Mouse (Mus musculus): ENCODE measurements around the gene Polg2.
A peak's percentile ranks its signal among the peaks of the same experiment; 100 is the strongest.
"Not testable (repeated sequence)": the region's sequence is repeated elsewhere in the genome, so short reads cannot be mapped to it uniquely, and the experiment has no call there.

Polg2 gene

GRCm38 (mm10) chr11:106779388-106780088, at the start of gene Polg2:
TSS of gene Polg2 (minus strand) at chr11:106779537.
- peak; percentile 94 for DNase-seq

- DNase-seq = no peak
Measured at GRCm38 (mm10) chr11:106828079-106828478, 48.7 kb upstream of the Polg2 start.

DNA sequence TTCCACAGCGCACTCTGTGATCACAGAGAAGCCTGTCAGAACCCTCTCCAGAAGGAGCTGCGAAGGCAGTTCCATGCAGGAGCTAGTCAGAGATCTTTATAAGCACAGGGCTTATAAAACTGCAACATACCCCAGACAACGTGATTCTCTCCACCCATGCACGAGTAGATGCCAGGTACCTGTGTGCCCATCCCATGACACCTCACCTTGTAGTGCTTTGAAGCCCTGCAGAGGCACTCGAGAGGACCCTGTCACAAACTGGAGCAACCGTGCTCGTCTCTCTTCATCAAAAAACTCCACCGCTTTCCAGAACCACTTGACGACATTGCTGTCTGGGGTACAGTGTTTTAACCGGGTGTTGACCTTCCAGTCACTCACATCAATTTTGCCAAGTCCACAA, 45.1 kb upstream of the Polg2 start:
- DNase-seq = no peak

DNA sequence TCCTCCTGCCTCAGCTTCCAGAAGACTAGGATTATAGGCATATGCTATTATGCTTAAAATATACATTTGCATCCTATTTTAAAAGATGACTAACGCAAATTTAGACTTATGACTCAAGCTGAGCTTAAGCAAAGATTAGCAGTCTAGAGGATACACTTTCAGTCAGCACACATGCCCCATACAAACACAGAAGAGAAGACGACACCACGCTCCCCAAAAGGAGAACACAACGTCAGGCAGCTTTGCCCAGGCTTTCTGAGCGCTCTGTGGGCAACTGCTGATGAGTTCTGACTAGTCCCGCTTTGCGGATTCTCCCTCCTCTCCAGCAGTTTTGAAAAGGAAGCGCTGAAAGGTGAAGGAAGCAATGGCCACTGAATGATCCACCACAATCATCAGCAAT, 44.4 kb upstream of the Polg2 start:
- DNase-seq = no peak

DNA sequence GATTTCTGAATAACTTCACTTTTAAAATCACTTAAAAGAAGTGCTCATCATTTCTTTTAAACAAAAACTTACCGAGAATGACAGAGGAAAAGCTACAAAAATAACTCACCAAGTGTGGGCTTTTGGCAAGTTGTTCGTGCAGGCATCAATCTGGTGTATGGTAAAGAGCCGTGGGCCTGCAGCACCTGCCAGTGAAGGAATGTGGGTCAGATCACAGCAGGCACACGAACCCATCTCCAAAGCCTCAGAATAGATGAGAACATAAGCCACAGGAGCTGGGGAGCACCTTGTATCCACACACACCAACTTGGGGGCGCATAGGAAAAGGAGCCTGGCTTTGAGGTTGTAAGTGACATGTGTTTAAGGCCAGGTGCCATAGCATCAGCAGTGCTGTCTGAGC, 43.6 kb upstream of the Polg2 start:
- DNase-seq = no peak

GRCm38 (mm10) chr11:106822491-106822890, 43.2 kb upstream of the Polg2 start:
- DNase-seq = no peak

DNA sequence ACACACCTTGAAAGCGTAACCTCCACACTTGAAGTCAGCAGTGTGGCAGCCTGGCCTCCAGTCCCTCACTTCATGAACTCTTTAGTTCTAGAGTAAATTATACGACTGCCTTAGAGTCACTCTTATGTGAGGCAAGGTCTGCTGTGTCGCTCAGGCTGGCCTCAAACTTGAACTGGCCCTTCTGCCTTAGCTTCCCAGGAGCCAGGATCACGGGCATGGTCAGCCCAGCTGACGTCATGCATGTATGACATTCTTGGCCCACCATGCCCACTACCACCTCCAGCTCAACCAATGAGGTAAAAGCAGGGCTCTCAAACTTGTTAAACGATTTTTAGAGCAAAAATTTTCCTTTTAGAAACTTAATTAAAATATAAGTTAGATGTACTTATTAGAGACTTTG, 42.1 kb upstream of the Polg2 start:
- no peak for DNase-seq

DNA sequence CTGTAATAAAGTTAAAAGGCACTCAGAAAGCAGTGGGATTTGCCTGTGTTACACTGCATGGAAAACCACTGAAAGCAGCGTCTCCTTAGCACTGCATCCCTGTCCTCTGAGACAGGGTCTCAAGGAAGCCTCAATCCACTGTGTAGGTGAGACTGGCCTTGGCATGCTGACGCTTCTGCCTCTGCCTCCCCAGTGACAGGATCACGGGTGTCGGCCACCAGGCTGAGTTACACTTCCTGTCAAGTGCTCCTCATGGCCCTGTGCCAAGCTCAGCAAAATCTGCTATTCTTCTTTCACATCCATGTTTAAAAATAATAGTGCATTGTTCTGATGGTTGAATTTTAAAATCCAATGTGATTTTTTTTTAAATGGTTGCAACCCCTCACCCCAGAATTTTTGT, 41.6 kb upstream of the Polg2 start:
- peak; percentile 63 for DNase-seq

GRCm38 (mm10) chr11:106820252-106820651, 40.9 kb upstream of the Polg2 start:
- DNase-seq = no peak

- DNase-seq = no peak
Measured at GRCm38 (mm10) chr11:106819595-106819994, 40.3 kb upstream of the Polg2 start.

GRCm38 (mm10) chr11:106818341-106818740, 39.0 kb upstream of the Polg2 start:
- peak; percentile 33 for DNase-seq

DNA sequence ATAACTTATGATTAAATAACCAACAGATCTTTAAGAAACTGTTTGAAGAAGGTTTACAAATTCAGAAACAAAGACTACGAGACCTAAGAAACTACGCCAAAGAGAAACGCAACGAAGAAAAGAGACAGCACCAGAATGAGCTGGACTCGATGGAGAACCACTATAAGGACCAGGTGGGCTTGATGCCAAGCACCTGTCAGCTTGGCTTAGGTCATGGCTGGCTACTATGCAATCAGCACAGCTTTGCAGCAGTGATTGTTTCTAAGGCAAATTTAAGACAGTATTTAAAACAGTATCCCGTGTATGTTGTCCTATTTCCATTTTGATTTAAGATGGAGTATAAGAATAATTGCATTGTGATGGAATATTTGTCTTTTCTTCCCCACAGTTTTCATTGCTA, 38.5 kb upstream of the Polg2 start:
- DNase-seq = no peak

DNA sequence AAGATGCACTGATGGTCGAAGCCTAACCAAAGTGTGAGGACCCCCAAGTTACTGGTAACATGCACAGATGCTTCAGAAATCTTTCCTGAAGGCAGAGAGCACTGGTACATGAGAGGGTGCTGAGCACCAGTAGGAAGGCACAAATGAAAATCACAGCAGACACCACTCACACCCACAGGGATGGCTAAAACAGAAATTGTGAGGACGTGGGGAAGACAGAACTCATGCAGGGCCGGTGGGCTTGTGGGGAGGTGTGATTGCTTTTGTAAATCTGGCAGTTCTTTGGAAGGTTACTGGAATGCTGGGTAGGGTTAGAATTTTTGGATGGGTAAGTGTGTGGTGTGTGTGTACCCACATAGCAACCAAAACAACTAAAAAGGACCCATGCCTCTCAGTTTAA, 37.8 kb upstream of the Polg2 start:
- no peak for DNase-seq

GRCm38 (mm10) chr11:106816316-106816715, 37.0 kb upstream of the Polg2 start:
- DNase-seq = no peak

GRCm38 (mm10) chr11:106815761-106816160, 36.4 kb upstream of the Polg2 start:
- no peak for DNase-seq

GRCm38 (mm10) chr11:106815331-106815730, 36.0 kb upstream of the Polg2 start:
- DNase-seq = no peak

GRCm38 (mm10) chr11:106814601-106815320, 35.4 kb upstream of the Polg2 start:
- peak; percentile 58 for DNase-seq

- peak; percentile 29 for DNase-seq
Measured at GRCm38 (mm10) chr11:106812410-106813136, 33.2 kb upstream of the Polg2 start.

GRCm38 (mm10) chr11:106807442-106807841, 28.1 kb upstream of the Polg2 start:
- DNase-seq = not testable (repeated sequence)

GRCm38 (mm10) chr11:106802069-106802627, 22.8 kb upstream of the Polg2 start:
- no peak for DNase-seq

GRCm38 (mm10) chr11:106795679-106796078, 16.3 kb upstream of the Polg2 start:
- no peak for DNase-seq

- DNase-seq = no peak
Measured at GRCm38 (mm10) chr11:106793846-106794245, 14.5 kb upstream of the Polg2 start.

- no peak for DNase-seq
Measured at GRCm38 (mm10) chr11:106789649-106790048, 10.3 kb upstream of the Polg2 start.

Data from kidney, adult 18-20 months (tissue).